Mouse (Mus musculus) cerebellum, adult 2 months (tissue): Measurements from ENCODE around the gene Gm266. TPM values are rescaled to one million over a fixed set of nuclear protein-coding genes. Genes with fewer than 3 reads are reported as not detected.

Source experiments
- DNase-seq, 2 experiments: peaks; one replicate each; pipeline ENCODE4 v3.0.0; 2021
- H3K27ac ChIP-seq: fragments of 200-500 bp; 2 replicates; pipeline ENCODE4 v1.5.1; 2012; ENCODE audit warnings: low read length, control low read depth, inconsistent platforms; ENCODE audit not compliant: insufficient read depth
- H3K27me3 ChIP-seq: fragments of 200-500 bp; 2 replicates; pipeline ENCODE4 v1.6.1; 2012; ENCODE audit warnings: inconsistent platforms, mild to moderate bottlenecking, low read length, moderate library complexity; ENCODE audit not compliant: control insufficient read depth, insufficient read depth
- H3K4me1 ChIP-seq: fragments of 200-500 bp; 2 replicates; pipeline ENCODE4 v1.6.1; 2011; ENCODE audit warnings: low read length; ENCODE audit not compliant: control insufficient read depth, insufficient read depth
- H3K4me3 ChIP-seq: fragments of 200-500 bp; replicated peaks from 2 replicates; pipeline ENCODE3; 2011; ENCODE audit warnings: mild to moderate bottlenecking, low read depth, low read length, control low read depth; ENCODE audit not compliant: insufficient read depth
- CTCF ChIP-seq: fragments of 200-500 bp; IDR thresholded peaks from 2 replicates; pipeline ENCODE4 v1.5.1; 2011; ENCODE audit warnings: low read depth, mild to moderate bottlenecking, control low read depth, low read length, moderate library complexity, borderline replicate concordance; ENCODE audit not compliant: insufficient read depth
- POLR2A ChIP-seq: fragments of 200-500 bp; IDR thresholded peaks from 2 replicates; pipeline ENCODE4 v1.6.1; 2011; ENCODE audit warnings: low read length, control low read depth, borderline replicate concordance; ENCODE audit not compliant: insufficient read depth
- WGBS: fragments of 180-500 bp; shearing (Covaris S2); methylation state at CpG from one replicate; pipeline ENCODE4 v1.1.7; 2018; 5-methylcytosine and 5-hydroxymethylcytosine counted together
- polyA plus RNA-seq: library from polyadenylated mRNA; depleted of rRNA; stranded (reverse); fragments of >200 nt; gene quantifications from 2 replicates; pipeline ENCODE4 v1.2.3, GENCODE M21; 2012; rRNA removed

Gm266 gene
- polyA plus RNA-seq, 1 experiment: 11.2 TPM

DNA sequence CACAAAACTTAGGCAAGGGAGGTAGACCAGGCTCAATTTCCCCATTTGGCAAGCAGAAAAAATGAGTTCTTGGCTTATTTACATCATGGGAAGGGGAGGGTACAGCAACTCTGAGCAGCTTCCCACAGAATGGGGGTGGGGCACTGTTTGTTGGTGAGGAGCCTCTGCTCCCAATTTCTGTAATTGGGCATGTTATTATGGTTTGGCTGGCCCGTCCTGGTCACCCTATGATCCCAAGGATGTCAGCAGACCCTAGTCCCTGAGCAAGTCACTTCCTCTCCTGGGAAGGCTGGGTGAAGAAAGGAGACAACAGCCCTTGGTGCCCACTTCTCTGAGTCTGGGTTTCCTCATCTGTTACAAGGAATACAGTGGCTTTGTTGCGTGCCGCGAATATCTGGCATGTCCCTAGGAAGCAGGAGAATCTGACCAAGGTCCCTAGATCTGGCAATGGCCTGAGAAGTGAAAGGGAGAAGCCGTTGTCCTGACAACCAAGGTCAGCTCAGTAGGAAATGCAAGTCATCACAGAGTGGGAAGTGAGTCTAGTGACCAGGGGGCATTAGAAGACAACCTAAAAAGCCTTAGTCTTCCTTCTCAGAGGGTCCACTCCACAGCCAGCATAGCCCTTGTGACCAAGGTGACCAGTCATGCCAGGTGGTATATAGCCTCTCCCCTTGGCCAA, 48.3 kb downstream of the Gm266 start:
- Histone ChIP-seq H3K4me1 (no peaks in the 10 kb centered on the region), H3K27ac (no peak overlapping the region), H3K4me3 (no peak overlapping the region), H3K27me3 (no peaks in the 10 kb centered on the region)
- DNase-seq: no peak
- TF ChIP-seq POLR2A (no peak), CTCF (no peak)
- WGBS: 73% methylated on average over 5 of the region's 5 CpGs

DNA sequence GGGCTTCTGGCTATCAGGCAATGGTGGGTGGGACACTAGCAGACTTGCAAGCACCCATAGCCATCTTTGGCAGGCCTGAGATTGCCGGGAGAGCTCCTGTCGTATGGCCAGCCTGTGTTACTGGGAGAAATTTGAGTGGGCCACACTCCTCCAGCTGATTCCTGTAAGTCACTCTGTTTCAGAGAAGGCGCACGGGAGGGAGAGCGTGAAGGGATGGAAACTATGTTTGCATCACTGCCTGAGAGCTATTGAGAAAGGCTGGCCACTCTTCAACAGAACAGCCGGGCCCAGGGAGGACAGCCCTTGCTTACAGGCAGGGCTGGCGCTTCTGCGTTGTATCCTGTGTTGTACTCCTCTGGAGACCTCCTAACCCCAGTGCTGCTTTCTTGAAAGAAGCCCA, 49.0 kb downstream of the Gm266 start:
- WGBS: 46% methylated on average over 8 of the region's 8 CpGs
- no peak overlapping the region for H3K4me3 ChIP-seq
- TF ChIP-seq POLR2A (no peak), CTCF (no peak)
- H3K27ac ChIP-seq: no peak overlapping the region
- no peaks in the 10 kb centered on the region for H3K4me1 ChIP-seq
- H3K27me3 ChIP-seq: no peaks in the 10 kb centered on the region
- no peak for DNase-seq

DNA sequence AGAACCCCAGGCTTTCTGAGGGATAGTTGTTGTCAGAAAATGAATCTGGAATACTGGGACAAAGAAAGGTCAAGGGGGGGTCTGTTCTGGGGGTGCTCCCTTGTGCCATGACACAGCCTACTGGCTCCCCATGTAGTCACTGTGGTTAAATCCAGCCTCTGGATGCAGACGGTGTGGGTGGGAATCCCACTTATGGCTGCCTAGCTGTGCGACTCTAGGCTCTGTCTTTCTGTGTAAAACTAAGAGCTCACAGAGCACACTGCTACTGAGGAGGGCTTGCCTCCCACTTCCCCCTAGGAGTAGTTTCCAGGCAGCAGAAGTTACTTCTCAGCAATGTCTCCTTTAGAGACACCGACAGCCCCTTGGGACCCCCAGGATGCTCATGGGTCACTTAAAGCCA, 49.5 kb downstream of the Gm266 start:
- TF ChIP-seq POLR2A (no peak), CTCF (no peak)
- DNase-seq: no peak
- Histone ChIP-seq H3K4me3 (no peak overlapping the region), H3K27me3 (no peaks in the 10 kb centered on the region), H3K4me1 (no peaks in the 10 kb centered on the region), H3K27ac (no peak overlapping the region)
- 76% methylated on average over 3 of the region's 3 CpGs for WGBS

- Histone ChIP-seq H3K27ac (no peak overlapping the region), H3K4me1 (no peaks in the 10 kb centered on the region), H3K4me3 (no peak overlapping the region), H3K27me3 (no peaks in the 10 kb centered on the region)
- 63% methylated on average over 8 of the region's 8 CpGs for WGBS
- no peak for TF ChIP-seq CTCF
- no peak for TF ChIP-seq POLR2A
- DNase-seq: no peak
Measured at GRCm38 (mm10) chr12:111434745-111435327, 50.8 kb downstream of the Gm266 start.

Other genes with a start within 250 kb of the Gm266 start
- gene Amn, start 214.7 kb downstream of the Gm266 start, polyA plus RNA-seq: 6.4 and 9.6 TPM in 2 replicates
- gene Cdc42bpb, start 108.1 kb downstream of the Gm266 start, polyA plus RNA-seq: 176 and 177 TPM in 2 replicates
- gene Lbhd2, start 79.0 kb downstream of the Gm266 start, polyA plus RNA-seq: 1.5 and 2.5 TPM in 2 replicates
- gene Exoc3l4, start 68.8 kb downstream of the Gm266 start, polyA plus RNA-seq: 6.5 and 10.0 TPM in 2 replicates
- gene Tnfaip2, start 43.4 kb downstream of the Gm266 start, polyA plus RNA-seq: 0.87 and 1.2 TPM in 2 replicates
- 176 and 183 TPM in 2 replicates for gene Eif5, start 52.2 kb upstream of the Gm266 start, polyA plus RNA-seq
- 80.0 and 81.4 TPM in 2 replicates for gene Mark3, start 88.7 kb upstream of the Gm266 start, polyA plus RNA-seq
- 5,042 and 5,433 TPM in 2 replicates for gene Ckb, start 186.5 kb upstream of the Gm266 start, polyA plus RNA-seq
- gene Trmt61a, start 192.3 kb upstream of the Gm266 start, polyA plus RNA-seq: 14.2 and 14.4 TPM in 2 replicates
- 52.7 and 54.4 TPM in 2 replicates for gene Bag5, start 227.4 kb upstream of the Gm266 start, polyA plus RNA-seq
- gene Apopt1, start 227.4 kb upstream of the Gm266 start, polyA plus RNA-seq: 46.8 and 49.8 TPM in 2 replicates